ENCODE assay signal across 12 mouse cellular contexts in the genomic region with DNA sequence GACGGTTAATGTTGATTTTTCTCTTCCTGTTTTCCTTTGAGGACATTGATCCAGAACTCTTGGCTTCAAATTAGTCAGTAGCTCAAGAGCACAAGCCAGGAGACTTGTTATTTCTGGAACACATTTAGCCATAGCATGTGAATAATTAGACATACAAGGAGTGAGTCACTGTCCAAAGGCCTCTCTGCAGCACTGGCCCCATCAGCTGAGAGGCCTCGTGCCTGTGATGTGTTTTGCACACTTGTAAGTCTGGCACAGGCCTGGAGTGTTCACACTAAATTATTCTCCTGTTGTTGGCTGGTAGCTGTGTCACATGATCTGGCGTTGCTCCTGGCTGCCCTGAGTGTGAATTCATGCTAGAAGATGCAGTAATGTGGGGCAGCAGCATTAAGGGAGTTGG.
DNase-seq lines count a peak whose midpoint lies in the region; ATAC-seq and TF ChIP-seq lines count a peak whose summit lies in the region.
"Had no signal": no experiment of that assay in that cellular context is flagged by ENCODE, and none has a peak within 500 bp of the region (broad histone marks: within the 10 kb centered on the region; RNA-seq: fewer than 3 reads in every experiment).

No protein-coding gene starts in this region.

- H3K36me3 ChIP-seq in kidney, embryonic 16.5 days (ENCODE audit: insufficient read depth, low read length): 0 out of 2 replicates have a peak, but pooled peaks cover 7% of the 10 kb centered on the region
- H3K36me3 ChIP-seq in intestine, embryonic 16.5 days (ENCODE audit: control insufficient read depth, insufficient read depth, low read length): no peaks in the 10 kb centered on the region
- peaks cover 25% of the 10 kb centered on the region for H3K36me3 ChIP-seq in myocyte (ENCODE audit: control insufficient read depth, insufficient read depth)
- H3K36me3 ChIP-seq: midbrain, embryonic 12.5 days had no signal

- H3ac ChIP-seq in myocyte (ENCODE audit: control insufficient read depth, insufficient read length): no peak overlapping the region

- H3K4me2 ChIP-seq in kidney, embryonic 16.5 days (replicated peaks; ENCODE audit: low read depth, low read length): no peak overlapping the region
- H3K4me2 ChIP-seq in intestine, embryonic 16.5 days (ENCODE audit: low read depth, low read length): no peak overlapping the region
- no peak overlapping the region for H3K4me2 ChIP-seq in myocyte (ENCODE audit: low read depth)
- H3K4me2 ChIP-seq: midbrain, embryonic 12.5 days had no signal

- H3K9me3 ChIP-seq in kidney, embryonic 16.5 days (ENCODE audit: low read length): no peaks in the 10 kb centered on the region
- H3K9me3 ChIP-seq in intestine, embryonic 16.5 days (ENCODE audit: control insufficient read depth, low read length): no peaks in the 10 kb centered on the region
- H3K9me3 ChIP-seq: embryonic facial prominence, embryonic 10.5 days; midbrain, embryonic 12.5 days had no signal

- DNase-seq in kidney, adult 18-20 months: peak; percentile 65
- no peak for DNase-seq in testis, postnatal 14 days (ENCODE audit: low spot score)
- DNase-seq: cerebellum, adult 11-12 months; forebrain, postnatal 0 days; left cerebral cortex, postnatal 4 days had no signal

- H3K27ac ChIP-seq in kidney, embryonic 16.5 days (ENCODE audit: low read length): no peak overlapping the region
- peak overlapping the region; percentile 93 for H3K27ac ChIP-seq in bone marrow macrophage, adult 2 months (ENCODE audit: insufficient read depth, low read depth, low read length)
- peak overlapping the region; percentile 24; the same call in 1 of the 2 replicates for H3K27ac ChIP-seq in intestine, embryonic 16.5 days (ENCODE audit: low read length)
- H3K27ac ChIP-seq: embryonic facial prominence, embryonic 10.5 days; midbrain, embryonic 12.5 days had no signal

- no peak for TF ChIP-seq CTCF in bone marrow macrophage, adult 2 months (IDR thresholded peaks at IDR 0.05; ENCODE audit: low read depth, low read length)

- TF ChIP-seq POLR2A in bone marrow macrophage, adult 2 months (IDR thresholded peaks at IDR 0.05; ENCODE audit: borderline replicate concordance, low read depth, low read length): no peak
- TF ChIP-seq POLR2A in myocyte (IDR thresholded peaks at IDR 0.05; ENCODE audit: insufficient read length, low read depth): no peak

- H3K27me3 ChIP-seq in kidney, embryonic 16.5 days (ENCODE audit: insufficient read depth, low read length): no peaks in the 10 kb centered on the region
- H3K27me3 ChIP-seq in intestine, embryonic 16.5 days (replicated peaks; ENCODE audit: control insufficient read depth, insufficient read depth, low read length): no peaks in the 10 kb centered on the region
- H3K27me3 ChIP-seq in myocyte (ENCODE audit: control insufficient read depth, insufficient read depth, insufficient read length): no peaks in the 10 kb centered on the region
- H3K27me3 ChIP-seq: midbrain, embryonic 12.5 days had no signal

- H3K4me1 ChIP-seq in kidney, embryonic 16.5 days (ENCODE audit: insufficient read depth, low read length): peaks cover 5% of the 10 kb centered on the region; the same call in 1 of the 2 replicates
- peaks cover 58% of the 10 kb centered on the region for H3K4me1 ChIP-seq in bone marrow macrophage, adult 2 months (ENCODE audit: control insufficient read depth, insufficient read depth, low read length)
- peaks cover 8% of the 10 kb centered on the region for H3K4me1 ChIP-seq in intestine, embryonic 16.5 days (ENCODE audit: control insufficient read depth, insufficient read depth, low read length)

- WGBS in kidney, embryonic 16.5 days: 35% methylated on average over 3 of the region's 3 CpGs
- WGBS in intestine, embryonic 16.5 days: 55% methylated on average over 3 of the region's 3 CpGs

- ATAC-seq in kidney, embryonic 16.5 days (ENCODE audit: low FRiP score, low TSS enrichment): no peak; the same call in 1 of the 2 replicates
- ATAC-seq in intestine, embryonic 16.5 days: peak; percentile 89
- ATAC-seq in megakaryocyte progenitor cell, adult 5-6 weeks (replicated peaks; ENCODE audit: poor library complexity): no peak
- ATAC-seq: forebrain, postnatal 0 days had no signal

- no peak overlapping the region for H3K4me3 ChIP-seq in kidney, embryonic 16.5 days (ENCODE audit: low read length)
- no peak overlapping the region for H3K4me3 ChIP-seq in bone marrow macrophage, adult 2 months (ENCODE audit: insufficient read depth, low read length)
- H3K4me3 ChIP-seq in intestine, embryonic 16.5 days (ENCODE audit: low read length): no peak overlapping the region
- H3K4me3 ChIP-seq in myocyte: no peak overlapping the region
- H3K4me3 ChIP-seq: embryonic facial prominence, embryonic 10.5 days; midbrain, embryonic 12.5 days had no signal

- H3K9ac ChIP-seq in kidney, embryonic 16.5 days (replicated peaks; ENCODE audit: low read length): no peak overlapping the region
- no peak overlapping the region for H3K9ac ChIP-seq in intestine, embryonic 16.5 days (ENCODE audit: low read depth, low read length)
- H3K9ac ChIP-seq: forebrain, postnatal 0 days; midbrain, embryonic 12.5 days had no signal

- H3K79me2 ChIP-seq in myocyte (ENCODE audit: control insufficient read depth, insufficient read depth): no peaks in the 10 kb centered on the region

TF ChIP-seq in myocyte, 11 proteins besides CTCF, POLR2A, EP300 and RAD21:
- TF ChIP-seq USF1 (IDR thresholded peaks at IDR 0.05; ENCODE audit: low read depth) (peak; percentile 10), MYOD1 (IDR thresholded peaks at IDR 0.05; ENCODE audit: control insufficient read depth in 1 of 3, insufficient read length in 2 of 3, low read depth in 2 of 3) (no peak)
